Mouse (Mus musculus): ENCODE measurements around the gene Cops7b.
"Not testable (repeated sequence)": the region's sequence is repeated elsewhere in the genome, so short reads cannot be mapped to it uniquely, and the experiment has no call there.

Cops7b gene

GRCm38 (mm10) chr1:86582451-86583096 lies at the start of gene Cops7b, which contains the start of gene Pde6d:
Gene Cops7b (plus strand): TSS chr1:86582904.
Gene Pde6d (minus strand): TSS chr1:86582629.
- DNase-seq, result peak; percentile 97 to 98

- peak; percentile 19 to 54 for DNase-seq
Measured at GRCm38 (mm10) chr1:86533411-86534130, 49.1 kb upstream of the Cops7b start.

GRCm38 (mm10) chr1:86538383-86538782 lies 44.3 kb upstream of the Cops7b start:
- peak; percentile 57 to 63 for DNase-seq

GRCm38 (mm10) chr1:86539583-86539982 lies 43.1 kb upstream of the Cops7b start:
- DNase-seq, result not testable (repeated sequence)

DNA sequence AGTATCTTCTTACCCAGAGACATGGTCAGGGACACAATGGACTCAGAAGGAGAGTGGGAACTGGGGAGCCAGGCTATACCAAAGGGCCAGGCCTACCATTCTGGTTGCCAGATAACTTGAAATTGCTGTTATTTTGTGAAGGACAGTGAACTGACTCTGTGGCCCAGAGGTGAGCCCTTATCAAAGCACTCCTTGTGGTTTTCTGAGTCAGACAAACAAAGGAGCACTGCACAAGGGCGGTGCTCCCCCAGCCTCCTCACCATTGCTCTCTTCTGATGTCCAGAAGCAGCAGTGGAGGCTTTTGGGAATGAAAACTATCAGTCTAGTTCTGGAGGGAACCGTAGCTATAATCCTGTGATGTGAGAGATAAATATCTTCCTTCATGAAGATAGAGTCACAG lies 40.1 kb upstream of the Cops7b start:
- no peak for DNase-seq

DNA sequence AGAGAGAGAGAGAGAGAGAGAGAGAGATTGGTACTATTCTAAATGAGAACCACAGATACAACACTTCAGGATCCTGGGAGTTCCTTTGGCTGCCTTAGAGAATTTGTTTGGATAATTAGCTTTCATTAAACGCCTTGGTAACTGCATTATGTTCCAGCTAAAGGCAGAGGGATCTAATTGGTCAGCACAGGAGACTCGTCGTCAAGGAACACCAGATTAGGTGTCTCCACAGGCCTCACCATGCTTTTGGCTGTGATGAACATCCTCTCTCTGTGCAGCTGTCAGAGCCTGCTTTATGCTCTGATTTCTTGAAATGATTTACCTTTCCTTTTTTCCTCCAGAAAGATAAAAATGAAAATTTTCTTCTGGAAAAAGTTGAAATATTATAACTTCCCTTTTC lies 35.9 kb upstream of the Cops7b start:
- DNase-seq, result no peak

DNA sequence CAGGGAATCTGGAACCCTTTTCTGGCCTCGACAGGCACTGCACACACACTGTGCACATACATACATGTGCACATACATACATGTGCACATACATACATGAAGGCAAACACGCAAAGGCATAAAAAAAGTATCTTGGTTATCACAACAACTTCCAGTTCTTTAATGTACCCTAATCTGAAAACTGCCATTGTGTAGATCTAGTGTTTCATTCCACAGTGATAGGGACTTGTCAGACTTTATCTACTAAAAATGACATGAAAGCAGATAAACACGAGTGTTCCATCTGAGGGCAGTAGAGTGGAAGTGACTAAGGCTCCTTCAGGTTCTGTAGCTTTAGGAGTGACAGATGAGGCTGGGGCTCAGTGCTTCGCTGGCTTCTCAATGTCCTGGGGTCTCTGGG lies 31.4 kb upstream of the Cops7b start:
- DNase-seq, result no peak

DNA sequence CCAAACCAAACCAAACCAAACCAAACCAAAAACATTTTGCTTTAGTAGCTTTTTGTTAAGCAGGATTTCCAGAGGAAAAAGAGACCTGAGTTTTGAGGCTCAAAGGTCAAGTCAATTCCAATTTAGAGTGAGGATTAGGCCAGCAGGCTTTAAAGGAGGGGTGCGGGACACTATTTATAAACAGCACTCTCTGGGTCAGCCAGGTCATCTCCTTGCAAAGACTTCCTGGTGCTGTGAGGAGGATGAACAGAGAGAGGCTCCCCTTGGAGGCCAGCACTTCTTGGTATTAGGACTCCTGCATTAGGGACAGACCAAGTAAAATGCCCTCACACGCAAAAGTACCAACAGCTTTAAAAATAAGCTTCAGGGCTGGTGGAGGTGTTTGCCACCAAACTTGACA lies 30.8 kb upstream of the Cops7b start:
- no peak for DNase-seq

GRCm38 (mm10) chr1:86555665-86556064 lies 27.0 kb upstream of the Cops7b start:
- DNase-seq, result no peak

DNA sequence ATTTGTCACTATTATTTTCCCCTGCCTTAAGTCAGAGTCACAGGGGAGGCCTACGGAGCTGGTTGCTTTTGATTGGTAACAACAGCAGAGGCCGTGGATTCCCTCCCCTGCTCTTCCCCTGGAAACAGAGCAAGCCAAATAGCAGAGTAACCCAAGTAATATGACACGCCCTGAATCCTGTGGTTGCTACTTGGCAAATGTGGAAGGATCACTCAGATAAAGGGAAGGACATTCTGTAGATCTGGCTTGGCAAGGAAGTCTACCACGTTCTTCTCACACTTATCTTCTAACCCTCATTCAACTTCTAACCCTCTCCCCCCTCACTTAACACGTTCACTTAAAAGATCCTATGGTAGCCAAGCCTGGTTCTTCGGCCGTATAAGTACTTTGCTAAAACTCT lies 24.8 kb upstream of the Cops7b start:
- no peak for DNase-seq

DNA sequence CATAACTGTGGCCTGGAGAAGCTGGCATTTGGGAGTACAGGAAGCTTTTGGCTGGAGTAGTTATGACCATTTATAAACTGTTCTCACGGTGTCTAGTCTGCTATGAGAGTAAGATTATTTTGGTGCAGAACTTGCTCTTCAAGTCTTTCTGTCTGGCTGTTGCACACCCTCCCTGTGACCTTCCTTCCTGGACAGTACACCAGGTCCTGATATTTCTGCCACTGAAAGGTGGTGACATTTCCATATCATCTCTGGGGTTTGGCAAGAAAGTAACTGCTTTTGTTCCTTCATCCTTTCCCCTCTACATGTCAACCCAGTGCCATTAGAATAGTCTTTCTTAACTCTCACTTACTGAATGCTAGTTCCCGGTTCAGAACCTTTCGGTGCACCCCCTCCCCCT lies 23.5 kb upstream of the Cops7b start:
- DNase-seq, result no peak

- DNase-seq, result no peak
Measured at GRCm38 (mm10) chr1:86562663-86563062, 20.0 kb upstream of the Cops7b start.

GRCm38 (mm10) chr1:86568409-86568808 lies 14.3 kb upstream of the Cops7b start:
- DNase-seq, result no peak

DNA sequence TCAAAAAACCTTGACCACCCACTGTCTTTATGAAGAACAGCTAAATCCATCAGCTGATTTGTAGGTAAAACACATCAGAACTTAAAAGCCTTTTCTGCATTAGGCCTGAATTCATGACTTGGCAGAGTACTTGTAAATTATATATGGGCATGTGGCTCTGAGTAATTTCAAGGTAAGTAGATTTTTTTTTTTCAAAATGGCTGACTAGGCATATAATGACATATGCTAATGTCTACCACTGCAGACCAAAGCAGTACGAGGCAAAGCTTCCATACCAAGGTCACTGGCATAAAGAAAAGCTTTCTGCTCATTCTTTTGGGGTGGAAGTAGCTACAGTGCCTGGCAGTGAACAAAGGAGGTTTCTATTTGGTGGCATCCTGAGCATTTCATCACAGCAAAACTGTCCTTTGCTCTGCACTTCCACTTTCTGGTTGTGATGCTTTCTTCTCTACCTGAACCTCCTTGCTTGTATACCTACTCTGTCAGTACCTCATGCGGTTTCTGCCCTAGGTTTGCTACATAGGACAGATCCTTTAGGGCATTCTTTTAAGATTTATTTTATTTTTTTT lies 13.3 kb upstream of the Cops7b start:
- no peak for DNase-seq

- DNase-seq, result no peak
Measured at GRCm38 (mm10) chr1:86571381-86571780, 11.3 kb upstream of the Cops7b start.

- no peak for DNase-seq
Measured at GRCm38 (mm10) chr1:86571941-86572340, 10.8 kb upstream of the Cops7b start.

- DNase-seq, result no peak
Measured at GRCm38 (mm10) chr1:86580426-86580825, 2.3 kb upstream of the Cops7b start.

GRCm38 (mm10) chr1:86581692-86582450 lies 833 bp upstream of the Cops7b start:
- peak; percentile 71 to 72 for DNase-seq

DNA sequence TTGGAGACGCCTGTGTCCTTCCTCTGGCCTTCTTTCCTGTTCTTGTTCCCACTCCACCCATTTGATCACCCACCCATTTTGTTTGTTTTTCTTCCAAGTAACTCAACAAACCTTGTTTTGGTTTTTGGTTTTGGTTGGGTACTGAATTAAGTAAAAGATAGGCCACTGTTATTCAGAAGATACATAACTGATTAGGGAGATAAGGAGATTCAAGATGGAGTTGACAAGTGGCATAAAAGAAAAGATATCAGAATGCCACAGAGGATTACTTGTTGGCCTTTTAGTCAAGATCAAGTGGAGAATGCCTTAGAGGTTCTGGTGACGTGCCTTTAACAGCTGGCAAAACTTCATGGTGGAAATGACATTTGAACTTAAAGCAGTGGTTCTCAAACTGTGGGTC lies 1.0 kb downstream of the Cops7b start:
- DNase-seq, result no peak

GRCm38 (mm10) chr1:86586992-86587391 lies 4.3 kb downstream of the Cops7b start:
- peak; percentile 90 to 91 for DNase-seq

DNA sequence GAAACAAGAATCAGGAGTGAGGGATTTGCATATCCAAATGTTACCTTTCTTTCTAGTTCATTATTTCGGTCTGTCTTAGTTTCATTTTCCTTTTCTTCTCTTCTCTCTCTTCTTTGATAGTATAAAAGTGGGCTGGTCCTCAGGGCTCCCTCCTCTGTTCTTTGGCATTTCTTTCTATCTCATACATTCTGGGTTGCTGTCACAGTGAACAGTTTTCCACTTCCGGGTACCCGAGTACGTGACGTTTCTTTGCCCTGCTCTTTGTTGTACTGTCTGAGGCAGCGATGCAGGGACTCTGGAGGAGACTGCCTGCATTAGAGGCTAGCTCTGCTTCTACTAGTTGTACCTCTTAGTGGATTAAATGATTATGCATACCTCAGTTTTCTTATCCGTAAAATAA lies 11.8 kb downstream of the Cops7b start:
- DNase-seq, result no peak

DNA sequence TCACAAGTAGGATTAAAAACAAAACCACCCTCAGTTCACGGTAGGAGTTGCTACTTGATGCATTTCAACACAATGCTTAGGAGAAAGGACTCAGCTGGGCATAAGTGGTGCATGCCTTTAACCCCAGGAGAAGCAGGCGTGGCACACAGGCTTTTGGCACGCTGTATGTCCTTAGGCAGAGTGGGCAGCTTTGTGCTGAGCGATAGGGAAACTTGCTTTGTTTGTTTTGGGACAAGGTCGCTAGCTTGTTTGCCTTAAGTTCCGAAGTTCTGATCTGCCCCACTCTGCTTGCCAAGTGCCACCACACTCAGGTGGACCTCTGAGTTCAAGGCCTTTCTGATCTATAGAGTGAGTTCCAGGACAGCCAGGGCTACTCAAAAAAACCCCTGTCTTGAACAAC lies 12.6 kb downstream of the Cops7b start:
- DNase-seq, result no peak

- DNase-seq, result no peak
Measured at GRCm38 (mm10) chr1:86596512-86596911, 13.8 kb downstream of the Cops7b start.
